12 mouse cellular contexts compared by ENCODE assay signal in the genomic region with DNA sequence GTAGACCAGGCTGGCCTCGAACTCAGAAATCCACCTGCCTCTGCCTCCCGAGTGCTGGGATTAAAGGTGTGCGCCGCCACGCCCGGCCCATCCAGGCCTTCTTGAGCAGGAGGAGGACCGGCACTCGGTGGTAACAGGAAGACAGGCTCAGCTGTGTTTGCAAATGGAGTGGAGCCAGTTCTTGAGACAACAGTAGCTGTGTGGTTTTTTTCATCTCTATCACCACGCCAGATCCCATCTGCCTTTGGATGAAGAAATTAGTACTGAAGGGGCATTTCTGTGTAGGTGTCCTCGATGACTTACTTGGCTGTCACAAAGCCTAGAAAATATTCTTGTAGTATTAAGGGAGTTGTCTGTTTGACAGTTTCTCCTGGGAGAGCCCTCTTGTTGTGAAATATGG. TPM values are rescaled to one million over a fixed set of nuclear protein-coding genes. Genes with fewer than 3 reads are reported as not detected.
A peak's percentile ranks its signal among the peaks of the same experiment; 100 is the strongest.
DNase-seq lines count a peak whose midpoint lies in the region.
"Had no signal": no experiment of that assay in that cellular context is flagged by ENCODE, and none has a peak within 500 bp of the region (broad histone marks: within the 10 kb centered on the region; RNA-seq: fewer than 3 reads in every experiment).

No protein-coding gene starts in this region.

- peak; percentile 36 for DNase-seq in cerebellum, adult 9-10 months
- DNase-seq in cerebellum, adult 9-11 months = no peak
- peak; percentile 31 to 52 for DNase-seq in left cerebral cortex, postnatal 14 days (ENCODE audit: low spot score in 2 of 2)
- no peak for DNase-seq in left cerebral cortex, postnatal 4 days
- peak; percentile 79 for DNase-seq in brain, adult 2 months (ENCODE audit: low read depth, low spot score)
- DNase-seq in left cerebral cortex, postnatal 36 days (ENCODE audit: low spot score in 2 of 2) = peak; percentile 17 to 41
- no peak for DNase-seq in heart, adult 8-10 months (ENCODE audit: low spot score)
- DNase-seq in heart, postnatal 10 days = no peak
- DNase-seq: adrenal gland, postnatal 36 days; heart, adult 11 months; liver, embryonic 13.5 days; lung, postnatal 10 days had no signal

- intact Hi-C loops in left cerebral cortex, postnatal 14 days (cut with DNase I) = no loop called here
- intact Hi-C loops in left cerebral cortex, postnatal 4 days (cut with DNase I) = no loop called here
- intact Hi-C loops in left cerebral cortex, postnatal 36 days (cut with DNase I) = no loop called here
- intact Hi-C loops in heart, postnatal 10 days (cut with DNase I) = no loop called here

RNA-seq across cellular contexts. Expression of a gene that starts 28.9 kb away (rescaled TPM):
- total RNA-seq in left cerebral cortex, postnatal 14 days (2021) = 10 to 100 TPM; 40.4 to 45.3 TPM
- total RNA-seq in left cerebral cortex, postnatal 4 days (2021) = 10 to 100 TPM; 51.5 to 60.3 TPM
- 10 to 100 TPM; 25.7 to 34.1 TPM for total RNA-seq in left cerebral cortex, postnatal 36 days (2021)
- 1 to 10 TPM in 2 of 4 experiments, under 1 TPM in 2; 0.40 to 1.1 (median 0.92) TPM for total RNA-seq in heart, adult 8-10 months (2022)
- total RNA-seq in heart, postnatal 10 days (2021) = 1 to 10 TPM; 3.3 to 8.1 TPM

Comparison
In these comparisons a context has a peak if more than half of its experiments do, and no peak if none do; other contexts are left out.
1. DNase-seq: peak in cerebellum, adult 9-10 months (single experiment), left cerebral cortex, postnatal 14 days (2 of 2), brain, adult 2 months (single experiment) and left cerebral cortex, postnatal 36 days (2 of 2); none in cerebellum, adult 9-11 months (single experiment), left cerebral cortex, postnatal 4 days (single experiment), heart, adult 8-10 months (single experiment) and heart, postnatal 10 days (0 of 2).